Mouse (Mus musculus): ENCODE measurements around the gene Trip10.

Gene Trip10

DNA sequence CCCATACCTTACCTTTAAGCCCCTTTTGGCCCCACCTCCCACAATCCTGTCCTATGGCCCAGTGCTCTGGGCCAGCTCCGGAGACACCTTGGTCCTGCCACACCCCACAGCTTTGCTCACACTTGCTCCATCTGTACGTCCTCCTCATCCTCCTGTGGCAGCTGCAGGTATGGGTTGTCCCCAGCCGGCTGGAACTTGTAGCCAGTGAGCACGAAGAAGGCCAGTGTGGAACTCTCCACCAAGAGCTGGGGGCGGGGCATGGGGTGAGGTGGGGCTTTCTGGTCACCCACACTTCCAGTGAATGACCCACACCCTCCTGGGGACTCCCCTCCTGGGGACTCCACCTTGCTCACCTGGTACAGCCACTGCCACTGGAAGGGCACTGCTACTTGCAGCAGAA, 13.5 kb upstream of the Trip10 start:
- DNase-seq, result no peak

GRCm38 (mm10) chr17:57237181-57237580, 12.1 kb upstream of the Trip10 start:
- DNase-seq, result no peak

- no peak for DNase-seq
Measured at GRCm38 (mm10) chr17:57243650-57244370, 5.4 kb upstream of the Trip10 start.

DNA sequence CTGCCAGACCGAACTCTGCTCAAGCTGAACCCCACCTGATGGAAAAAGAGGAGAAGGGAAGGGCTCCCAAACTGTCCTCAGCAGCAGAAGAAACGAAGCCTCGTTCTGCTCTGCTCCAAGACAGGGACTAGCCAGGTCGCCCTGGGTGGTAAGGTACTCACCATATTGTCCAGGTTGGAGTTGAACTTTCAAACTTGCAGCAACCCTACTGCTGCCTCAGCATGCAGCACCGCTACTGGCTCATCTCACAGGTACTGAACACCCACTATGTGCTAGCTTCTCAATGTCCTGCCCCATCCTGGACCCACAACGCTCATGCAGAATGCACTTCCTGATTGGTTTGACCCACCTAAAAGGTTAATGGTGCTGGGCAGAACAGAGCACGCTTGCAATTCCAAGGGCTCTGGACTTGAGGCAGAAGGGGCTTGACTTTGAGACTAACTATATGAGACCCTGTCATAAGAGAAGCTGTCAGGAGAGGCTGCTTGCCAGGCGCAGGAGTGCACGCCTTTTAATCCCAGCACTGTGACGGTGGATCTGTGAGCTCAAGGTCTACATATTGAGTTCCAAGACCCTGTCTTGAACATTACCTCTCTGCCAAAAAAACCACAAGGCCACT, 3.8 kb upstream of the Trip10 start:
- no peak for DNase-seq

- peak in 1 of 2 experiments; percentile 50 for DNase-seq
Measured at GRCm38 (mm10) chr17:57246663-57247392, 2.4 kb upstream of the Trip10 start.

- DNase-seq, result peak; percentile 86 to 93
Measured at GRCm38 (mm10) chr17:57247393-57248200, 1.7 kb upstream of the Trip10 start.

DNA sequence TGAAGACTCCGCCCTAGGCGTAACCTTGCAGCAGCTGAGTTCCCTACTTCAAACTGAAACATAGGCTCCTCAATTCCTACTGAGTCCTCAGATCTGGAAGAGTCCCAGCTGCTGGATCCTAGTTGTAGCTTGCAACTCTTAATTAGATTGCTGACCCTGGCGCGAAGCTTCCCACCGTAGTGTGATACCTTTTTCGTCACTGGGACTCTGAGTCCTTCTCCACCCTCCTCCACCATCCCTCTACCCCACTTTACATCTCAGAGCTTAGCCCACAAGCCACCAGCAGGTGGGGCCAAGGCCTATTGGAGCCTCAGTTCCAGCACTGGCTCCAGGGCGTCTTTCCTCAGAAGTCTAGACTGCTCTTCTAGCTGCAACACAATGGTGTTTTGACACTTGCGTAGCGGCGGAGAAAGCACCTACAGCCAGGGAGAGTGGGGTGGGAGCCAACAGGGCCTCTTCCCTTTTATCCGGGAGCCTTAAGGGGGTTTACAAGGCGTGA, 1.0 kb upstream of the Trip10 start, which contains the start of gene Gpr108:
TSS of gene Gpr108 (minus strand) at position 246 of the 499 bp plus-strand sequence.
- peak; percentile 90 to 94 for DNase-seq

DNA sequence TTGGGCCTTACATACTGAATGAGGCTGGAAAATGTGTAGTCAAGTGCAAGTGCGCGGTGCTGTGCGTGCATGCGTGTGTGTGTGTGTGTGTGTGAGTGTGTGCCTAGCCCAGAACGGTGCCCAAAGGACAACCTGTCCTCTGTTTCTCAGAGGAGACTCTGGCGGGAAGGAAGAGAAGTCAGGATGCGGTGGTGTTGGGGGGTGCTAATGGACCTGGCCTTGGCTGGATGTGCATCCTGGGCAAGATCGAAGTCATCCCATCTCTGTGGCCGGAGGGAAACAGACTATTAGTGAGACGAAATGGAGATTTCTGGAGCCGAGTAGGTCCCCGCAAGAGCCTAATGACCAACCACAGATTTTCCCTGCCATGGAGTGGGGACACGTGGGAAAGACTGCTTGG, 484 bp upstream of the Trip10 start:
- DNase-seq, result peak; percentile 30 to 50

DNA sequence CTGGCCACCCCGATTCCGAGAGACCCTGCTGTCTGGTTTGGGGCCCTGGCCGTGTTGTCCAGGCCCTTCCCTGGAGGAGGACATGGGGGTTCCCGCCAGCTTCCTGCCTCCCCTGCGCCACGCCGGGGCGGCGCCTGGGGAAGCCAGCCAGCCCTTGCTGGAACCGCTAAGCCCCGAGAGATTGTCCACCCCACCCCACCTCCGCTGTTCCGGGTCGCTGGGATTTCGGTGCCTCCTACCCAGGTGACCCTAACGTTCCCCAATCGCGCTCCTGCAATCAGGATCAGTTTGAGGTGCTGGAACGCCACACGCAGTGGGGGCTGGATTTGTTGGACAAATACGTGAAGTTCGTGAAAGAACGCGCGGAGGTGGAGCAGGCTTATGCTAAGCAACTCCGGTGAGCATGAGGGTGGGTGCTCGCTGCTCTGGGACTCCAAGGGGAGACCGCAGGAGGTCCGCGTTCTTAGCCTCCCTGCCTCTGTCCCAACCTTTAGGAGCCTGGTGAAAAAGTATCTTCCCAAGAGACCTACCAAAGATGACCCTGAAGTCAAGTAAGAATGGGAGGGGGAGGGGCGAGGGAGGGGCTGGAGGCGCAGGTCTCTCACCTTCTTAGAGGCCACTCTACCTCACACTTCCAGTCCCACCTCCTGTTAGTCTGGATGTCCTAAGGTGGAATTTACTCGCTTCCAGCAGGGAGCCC, 1.4 kb downstream of the Trip10 start:
- peak; percentile 62 to 73 for DNase-seq

- no peak for DNase-seq
Measured at GRCm38 (mm10) chr17:57251431-57251830, 2.2 kb downstream of the Trip10 start.

DNA sequence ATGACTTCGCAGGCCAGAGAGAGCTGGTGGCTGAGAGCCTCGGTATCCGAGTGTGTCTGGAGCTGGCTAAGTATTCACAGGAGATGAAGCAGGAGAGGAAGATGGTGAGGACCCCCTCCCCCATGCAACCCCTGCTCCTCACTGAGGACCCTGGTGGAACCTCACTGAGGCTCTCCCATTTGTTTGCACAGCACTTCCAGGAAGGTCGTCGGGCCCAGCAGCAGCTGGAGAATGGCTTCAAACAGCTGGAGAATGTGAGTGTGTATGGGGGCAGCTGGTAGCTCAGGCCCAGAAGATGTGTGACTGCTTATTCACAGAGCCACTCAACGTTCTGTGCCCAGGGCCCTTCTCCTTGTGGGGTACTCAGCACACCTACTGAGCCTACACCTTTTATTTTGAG, 4.1 kb downstream of the Trip10 start:
- no peak for DNase-seq

GRCm38 (mm10) chr17:57255354-57255753, 6.1 kb downstream of the Trip10 start:
- DNase-seq, result no peak

GRCm38 (mm10) chr17:57256921-57257485, 7.7 kb downstream of the Trip10 start:
- DNase-seq, result no peak

- DNase-seq, result no peak
Measured at GRCm38 (mm10) chr17:57258191-57258590, 8.9 kb downstream of the Trip10 start.

DNA sequence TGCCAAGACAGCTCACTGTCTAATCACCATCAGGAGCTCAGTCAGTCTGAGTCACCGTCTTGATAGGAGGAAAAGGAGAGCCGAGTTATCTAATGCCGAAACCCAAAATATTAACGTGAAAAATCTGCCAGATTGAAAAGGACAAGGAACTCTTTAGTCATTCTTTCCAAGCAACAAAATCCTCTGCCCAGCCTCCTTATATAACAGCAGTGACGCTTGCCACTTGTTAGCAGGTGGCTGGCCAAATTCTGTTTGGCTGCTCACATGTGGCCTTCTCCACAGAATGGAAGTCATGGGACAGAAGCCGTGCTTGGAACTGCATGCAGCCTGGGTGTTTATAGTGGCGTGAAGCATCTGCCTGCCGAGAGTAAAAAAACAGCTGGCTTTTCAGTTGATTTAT, 10.5 kb downstream of the Trip10 start:
- DNase-seq, result no peak

GRCm38 (mm10) chr17:57260351-57260750, 11.1 kb downstream of the Trip10 start:
- no peak for DNase-seq

DNA sequence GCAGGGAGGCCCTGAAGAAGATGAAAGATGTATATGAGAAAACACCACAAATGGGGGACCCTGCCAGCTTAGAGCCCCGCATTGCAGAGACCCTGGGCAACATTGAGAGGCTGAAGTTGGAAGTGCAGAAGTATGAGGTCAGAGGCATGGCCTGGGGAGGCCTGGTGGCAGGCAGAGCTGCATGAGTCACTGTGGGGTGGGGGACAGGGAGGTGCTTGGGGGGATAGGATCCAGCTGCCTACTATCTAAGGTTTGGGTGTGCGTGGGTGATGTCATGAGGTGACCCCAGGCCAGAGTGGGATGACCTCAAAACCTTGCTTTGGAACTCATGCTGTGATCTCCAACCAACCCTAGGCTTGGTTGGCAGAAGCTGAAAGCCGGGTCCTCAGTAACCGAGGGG, 12.0 kb downstream of the Trip10 start:
- no peak for DNase-seq

GRCm38 (mm10) chr17:57261796-57262195, 12.5 kb downstream of the Trip10 start:
- DNase-seq, result no peak

DNA sequence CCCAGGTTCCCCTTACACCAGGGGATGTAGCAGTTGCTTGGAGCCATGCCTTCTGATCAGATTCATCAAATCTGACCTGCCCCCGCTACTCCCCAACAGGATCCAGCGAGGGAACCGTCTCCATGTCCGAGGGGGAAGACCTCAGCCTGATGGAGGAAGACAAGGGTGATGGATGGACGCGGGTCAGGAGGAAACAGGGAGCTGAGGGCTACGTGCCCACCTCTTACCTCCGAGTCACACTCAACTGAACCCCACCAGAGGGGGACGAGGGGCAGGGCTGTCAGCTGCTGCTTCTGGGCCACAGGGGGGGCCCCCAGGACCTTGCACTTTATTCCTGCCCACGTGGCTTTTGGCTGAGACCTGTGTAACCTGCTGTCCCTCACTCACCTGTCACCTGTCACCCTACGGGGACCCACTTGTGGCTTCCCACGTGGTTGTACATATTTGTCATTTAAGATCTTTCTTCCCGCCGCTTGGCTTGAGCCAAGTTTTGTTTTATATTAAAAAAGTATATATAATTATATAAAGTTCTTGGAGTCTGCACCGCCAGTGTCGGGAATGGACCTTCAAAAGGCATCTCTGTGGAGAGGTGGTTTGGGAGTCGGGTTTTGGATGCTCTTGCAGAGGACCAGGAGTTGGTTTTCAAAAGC, 13.8 kb downstream of the Trip10 start:
- DNase-seq, result no peak

- DNase-seq, result no peak
Measured at GRCm38 (mm10) chr17:57264164-57264563, 14.9 kb downstream of the Trip10 start.
